Mouse (Mus musculus) brown adipose tissue, adult 24 weeks (tissue): Measurements from ENCODE around the gene Rfx4. TPM values are rescaled to one million over a fixed set of nuclear protein-coding genes. Genes with fewer than 3 reads are reported as not detected.
A peak's percentile ranks its signal among the peaks of the same experiment; 100 is the strongest.

Source experiments
- H3K27ac ChIP-seq: fragments of 200-500 bp; replicated peaks from 2 replicates; pipeline ENCODE4 v1.5.1; 2012; ENCODE audit warnings: low read depth, mild to moderate bottlenecking, low read length
- H3K4me1 ChIP-seq: fragments of 200-500 bp; 2 replicates; pipeline ENCODE4 v1.6.1; 2012; ENCODE audit warnings: low read length, mixed read lengths; ENCODE audit not compliant: control insufficient read depth, insufficient read depth, insufficient read length
- H3K4me3 ChIP-seq: fragments of 200-500 bp; 2 replicates; pipeline ENCODE4 v1.5.1; 2012; ENCODE audit warnings: low read depth, mild to moderate bottlenecking, low read length, moderate library complexity; ENCODE audit not compliant: insufficient read depth
- polyA plus RNA-seq: library from polyadenylated mRNA; stranded (reverse); fragments of >200 nt; gene quantifications from 2 replicates; pipeline ENCODE4 v1.2.4, GENCODE M21; 2012; ENCODE audit not compliant: missing spikeins, insufficient read depth, insufficient read length

Gene Rfx4
- polyA plus RNA-seq = 0.32 TPM in 1 of 2 replicates, not detected in the other

DNA sequence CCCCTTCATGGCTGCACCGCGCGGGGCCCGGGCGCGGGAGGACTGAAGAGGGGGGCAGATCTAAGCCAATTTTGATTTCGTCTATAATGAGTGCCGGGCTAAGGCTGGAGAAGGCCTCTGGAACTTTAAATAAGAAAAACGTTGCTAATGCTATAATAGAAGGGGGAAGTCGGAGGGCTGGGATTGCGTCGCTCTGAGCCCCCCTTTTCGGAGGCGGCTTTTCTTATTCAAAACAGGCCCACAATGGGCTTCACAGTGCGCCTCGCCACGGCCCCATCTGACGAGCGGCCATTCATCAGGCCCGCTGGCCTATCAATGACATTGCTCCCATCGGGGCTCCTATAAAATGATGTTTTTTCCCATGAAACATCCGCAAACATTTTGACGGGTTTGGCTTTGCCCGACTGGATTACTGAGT, at the start of gene Rfx4:
Gene Rfx4, plus strand, starts transcription at position 277 of the 418 bp plus-strand sequence.
- Histone ChIP-seq H3K27ac (no peak within 1 kb of the TSS), H3K4me1 (peaks cover 4% of the 10 kb centered on the region), H3K4me3 (peak within 1 kb of the TSS; percentile 32)

DNA sequence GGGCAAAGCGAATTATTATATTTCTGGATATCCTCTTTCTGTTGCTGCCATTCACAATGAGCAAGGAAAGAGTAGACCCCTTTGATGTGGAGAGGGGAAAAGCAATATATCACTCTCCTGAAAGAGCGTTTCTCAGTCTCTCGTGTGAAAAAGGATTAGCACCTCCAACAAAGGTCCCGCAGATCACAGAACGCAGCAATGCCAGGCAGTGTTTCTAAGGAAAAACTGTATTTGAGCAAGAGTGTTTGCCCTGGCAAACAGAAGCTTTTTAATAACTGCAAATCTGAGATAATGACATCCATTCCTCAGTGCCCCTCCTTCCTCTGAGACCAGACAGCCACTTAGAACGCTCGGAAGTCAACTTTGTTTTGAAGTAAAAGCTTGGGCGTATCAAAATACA, 49.3 kb upstream of the Rfx4 start:
- no peak overlapping the region for H3K4me3 ChIP-seq
- H3K27ac ChIP-seq = no peak overlapping the region
- no peaks in the 10 kb centered on the region for H3K4me1 ChIP-seq

DNA sequence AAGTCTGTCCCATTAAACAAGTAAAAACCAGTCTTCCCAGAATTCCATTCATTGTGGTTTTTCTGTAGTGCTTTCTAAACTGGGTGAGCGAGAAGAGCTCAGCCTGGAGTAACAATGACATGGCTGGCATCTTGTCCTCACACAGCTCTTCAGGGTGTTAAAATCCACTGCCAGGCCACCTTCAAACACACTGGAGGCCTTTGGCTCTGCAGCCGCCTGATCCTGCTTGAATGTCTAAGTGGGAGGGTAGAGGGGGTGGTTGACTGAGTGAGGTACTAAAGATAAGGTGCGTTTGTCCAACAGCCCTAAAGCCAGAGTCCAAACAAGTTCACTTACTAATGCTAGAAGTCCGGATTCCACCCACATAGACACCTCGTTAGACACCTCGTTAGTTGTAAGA, 48.6 kb upstream of the Rfx4 start:
- Histone ChIP-seq H3K4me3 (no peak overlapping the region), H3K27ac (no peak overlapping the region)

DNA sequence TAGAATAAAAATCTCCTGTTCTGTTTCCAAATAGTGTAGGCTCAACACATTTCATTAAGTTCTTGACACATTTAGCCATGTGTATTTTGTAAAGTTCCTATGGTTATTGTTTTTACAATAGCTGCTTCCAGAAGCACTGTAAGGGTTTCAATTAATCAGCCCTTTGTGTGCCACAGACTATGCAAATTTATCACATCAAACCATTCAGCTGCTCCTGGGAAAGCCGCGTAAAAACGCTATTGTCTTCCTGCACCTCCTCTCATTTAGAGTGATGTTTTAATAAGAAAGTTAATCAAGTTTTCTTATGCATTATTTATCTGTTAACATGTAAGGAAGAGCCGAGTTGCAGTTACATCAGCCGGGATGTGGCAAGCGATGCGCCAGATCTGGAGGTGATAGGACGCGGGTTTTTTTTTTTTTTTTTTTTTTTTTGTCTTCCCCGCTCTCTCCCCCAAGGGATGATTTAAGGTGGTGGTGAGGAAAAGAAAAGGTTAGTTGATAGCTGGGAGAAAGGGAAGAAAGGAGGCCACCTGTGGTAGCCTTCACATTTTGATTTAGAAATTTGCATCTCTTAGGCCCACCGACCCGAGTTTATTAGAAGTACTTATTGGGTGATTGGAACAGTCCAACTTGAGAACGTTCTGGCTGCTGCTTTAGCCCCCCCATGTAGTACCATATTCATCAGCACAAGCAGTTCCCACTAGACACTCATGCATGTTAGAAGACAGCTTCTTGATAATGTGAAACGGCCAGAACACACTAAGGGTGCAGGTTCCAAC, 47.9 kb upstream of the Rfx4 start:
- no peak overlapping the region for H3K4me3 ChIP-seq
- no peak overlapping the region for H3K27ac ChIP-seq
- no peaks in the 10 kb centered on the region for H3K4me1 ChIP-seq

More for the DNA sequence above, 48.6 kb upstream of the Rfx4 start:
- no peaks in the 10 kb centered on the region for H3K4me1 ChIP-seq

GRCm38 (mm10) chr10:84710192-84710591, 45.7 kb upstream of the Rfx4 start:
- H3K4me3 ChIP-seq = no peak overlapping the region
- no peak overlapping the region for H3K27ac ChIP-seq
- H3K4me1 ChIP-seq = no peaks in the 10 kb centered on the region

DNA sequence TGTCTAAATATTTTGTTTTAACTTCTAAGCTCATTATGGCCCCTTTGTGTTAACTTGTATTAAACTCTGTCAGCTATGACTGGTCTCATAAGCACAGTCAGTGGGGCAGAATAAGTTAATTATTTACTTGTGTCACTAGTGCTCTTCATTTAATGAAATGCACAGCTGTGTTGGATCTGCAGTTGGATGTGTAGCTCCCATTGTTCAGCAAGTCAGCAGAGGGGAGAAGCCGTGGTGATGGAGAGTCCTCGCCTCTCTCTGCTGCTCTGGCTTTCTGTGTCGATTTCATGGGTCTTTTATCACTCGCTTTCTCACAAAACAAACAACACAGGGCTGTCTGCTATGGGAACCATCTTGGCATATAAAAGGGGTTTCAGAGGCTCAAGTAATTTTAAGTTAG, 45.0 kb upstream of the Rfx4 start:
- Histone ChIP-seq H3K4me3 (no peak overlapping the region), H3K27ac (no peak overlapping the region)

GRCm38 (mm10) chr10:84711479-84711878, 44.4 kb upstream of the Rfx4 start:
- H3K27ac ChIP-seq = no peak overlapping the region
- H3K4me1 ChIP-seq = no peaks in the 10 kb centered on the region
- no peak overlapping the region for H3K4me3 ChIP-seq

More for the DNA sequence above, 45.0 kb upstream of the Rfx4 start:
- H3K4me1 ChIP-seq = no peaks in the 10 kb centered on the region

DNA sequence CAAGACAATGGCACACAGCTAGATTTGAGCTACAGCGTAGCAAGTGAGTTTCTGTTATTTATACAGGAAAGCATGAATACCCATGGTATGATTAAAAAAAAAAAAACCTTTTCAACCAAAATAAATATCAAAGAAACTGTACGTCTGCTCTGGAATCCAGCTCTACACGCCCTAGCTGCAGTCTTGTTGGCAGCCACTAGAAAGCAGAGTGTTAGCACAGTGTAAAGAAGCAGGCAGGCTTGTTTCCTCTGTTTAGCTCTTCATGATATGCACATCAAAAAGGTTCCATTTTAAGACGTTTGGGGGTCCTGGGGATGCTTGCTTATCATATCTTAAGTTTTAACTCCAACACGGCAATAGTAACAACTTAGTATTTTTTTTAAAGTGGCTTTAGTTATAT, 43.9 kb upstream of the Rfx4 start:
- Histone ChIP-seq H3K4me1 (no peaks in the 10 kb centered on the region), H3K4me3 (no peak overlapping the region), H3K27ac (no peak overlapping the region)

- Histone ChIP-seq H3K4me3 (no peak overlapping the region), H3K27ac (no peak overlapping the region), H3K4me1 (no peaks in the 10 kb centered on the region)
Observed at GRCm38 (mm10) chr10:84712532-84712931, 43.3 kb upstream of the Rfx4 start.

- no peak overlapping the region for H3K4me3 ChIP-seq
- H3K27ac ChIP-seq = no peak overlapping the region
- no peaks in the 10 kb centered on the region for H3K4me1 ChIP-seq
Observed at GRCm38 (mm10) chr10:84713043-84713442, 42.8 kb upstream of the Rfx4 start.

GRCm38 (mm10) chr10:84715639-84716038, 40.2 kb upstream of the Rfx4 start:
- no peak overlapping the region for H3K4me3 ChIP-seq
- no peaks in the 10 kb centered on the region for H3K4me1 ChIP-seq
- H3K27ac ChIP-seq = no peak overlapping the region

GRCm38 (mm10) chr10:84716581-84716980, 39.3 kb upstream of the Rfx4 start:
- Histone ChIP-seq H3K4me3 (no peak overlapping the region), H3K27ac (no peak overlapping the region), H3K4me1 (no peaks in the 10 kb centered on the region)

DNA sequence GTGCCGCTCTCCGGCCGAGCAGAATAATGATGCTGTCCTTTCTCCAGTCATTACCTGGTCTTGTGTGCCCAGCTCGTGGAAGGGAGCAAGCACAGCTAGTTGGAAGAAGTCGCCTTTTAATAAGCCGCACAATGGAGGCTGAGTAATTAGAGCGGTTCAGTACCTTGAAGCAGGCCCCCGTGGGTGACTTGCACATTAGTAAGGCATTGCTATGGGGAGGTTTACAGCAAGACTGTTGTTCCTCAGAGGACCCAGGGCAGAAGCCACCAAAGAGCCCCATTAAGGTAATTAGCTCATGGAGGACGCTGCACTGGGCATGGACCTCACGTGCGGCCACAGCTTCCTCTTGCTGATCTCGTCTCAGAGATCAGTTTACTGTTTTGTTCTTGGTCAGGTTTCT, 33.2 kb upstream of the Rfx4 start:
- Histone ChIP-seq H3K27ac (no peak overlapping the region), H3K4me3 (no peak overlapping the region), H3K4me1 (no peaks in the 10 kb centered on the region)

GRCm38 (mm10) chr10:84727005-84727404, 28.9 kb upstream of the Rfx4 start:
- no peaks in the 10 kb centered on the region for H3K4me1 ChIP-seq
- no peak overlapping the region for H3K27ac ChIP-seq
- H3K4me3 ChIP-seq = no peak overlapping the region

DNA sequence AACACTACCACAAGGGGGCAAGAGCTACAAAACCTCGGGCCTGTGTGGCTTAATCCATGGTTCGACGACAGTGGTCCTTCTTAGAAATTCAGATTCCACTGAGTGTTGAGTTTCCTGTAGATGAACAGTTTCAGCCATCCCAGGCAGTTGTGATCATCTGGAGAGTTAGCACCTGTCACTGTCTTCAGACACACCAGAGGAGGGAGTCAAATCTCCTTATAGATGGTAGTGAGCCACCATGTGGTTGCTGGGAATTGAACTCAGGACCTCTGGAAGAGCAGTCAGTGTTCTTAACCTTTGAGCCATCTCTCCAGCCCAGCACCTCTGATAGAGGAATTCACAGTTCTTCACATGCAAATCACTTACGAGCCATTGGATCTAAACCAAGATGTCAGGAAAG, 28.1 kb upstream of the Rfx4 start:
- Histone ChIP-seq H3K4me1 (no peaks in the 10 kb centered on the region), H3K27ac (no peak overlapping the region), H3K4me3 (no peak overlapping the region)

- H3K27ac ChIP-seq = no peak overlapping the region
- no peaks in the 10 kb centered on the region for H3K4me1 ChIP-seq
- no peak overlapping the region for H3K4me3 ChIP-seq
Observed at GRCm38 (mm10) chr10:84730078-84730477, 25.8 kb upstream of the Rfx4 start.
